Mouse (Mus musculus): ENCODE results near the gene Actr1a.

The Actr1a gene

GRCm38 (mm10) chr19:46399886-46400285 lies 4.3 kb upstream of the Actr1a start:
- DNase-seq (ENCODE audit: low spot score in 2 of 2), result no peak

GRCm38 (mm10) chr19:46399372-46399771 lies 3.8 kb upstream of the Actr1a start:
- no peak for DNase-seq (ENCODE audit: low spot score in 2 of 2)

- DNase-seq (ENCODE audit: low spot score in 2 of 2), result no peak
Observed at GRCm38 (mm10) chr19:46398401-46398800, 2.9 kb upstream of the Actr1a start.

GRCm38 (mm10) chr19:46397436-46398001 lies 2.0 kb upstream of the Actr1a start:
- no peak for DNase-seq (ENCODE audit: low spot score in 2 of 2)

GRCm38 (mm10) chr19:46396686-46397435 lies 1.3 kb upstream of the Actr1a start, which contains the start of gene Sufu:
Gene Sufu, plus strand, starts transcription at chr19:46396896.
- peak; percentile 96 to 97 for DNase-seq (ENCODE audit: low spot score in 2 of 2)

GRCm38 (mm10) chr19:46396109-46396508 lies 561 bp upstream of the Actr1a start:
- DNase-seq (ENCODE audit: low spot score in 2 of 2), result no peak

GRCm38 (mm10) chr19:46394712-46395108 lies 838 bp downstream of the Actr1a start:
- no peak for DNase-seq (ENCODE audit: low spot score in 2 of 2)

GRCm38 (mm10) chr19:46392018-46392417 lies 3.5 kb downstream of the Actr1a start:
- DNase-seq (ENCODE audit: low spot score in 2 of 2), result no peak

- no peak for DNase-seq (ENCODE audit: low spot score in 2 of 2)
Observed at GRCm38 (mm10) chr19:46389872-46390271, 5.7 kb downstream of the Actr1a start.

GRCm38 (mm10) chr19:46382275-46382674 lies 13.3 kb downstream of the Actr1a start:
- no peak for DNase-seq (ENCODE audit: low spot score in 2 of 2)

- no peak for DNase-seq (ENCODE audit: low spot score in 2 of 2)
Observed at GRCm38 (mm10) chr19:46375891-46376290, 19.7 kb downstream of the Actr1a start.

GRCm38 (mm10) chr19:46375489-46375888 lies 20.1 kb downstream of the Actr1a start:
- no peak for DNase-seq (ENCODE audit: low spot score in 2 of 2)

GRCm38 (mm10) chr19:46374477-46375088 lies 21.0 kb downstream of the Actr1a start:
- no peak for DNase-seq (ENCODE audit: low spot score in 2 of 2)

GRCm38 (mm10) chr19:46369204-46369603 lies 26.3 kb downstream of the Actr1a start:
- DNase-seq (ENCODE audit: low spot score in 2 of 2), result peak; percentile 36 to 49

- no peak for DNase-seq (ENCODE audit: low spot score in 2 of 2)
Observed at GRCm38 (mm10) chr19:46367798-46368590, 27.6 kb downstream of the Actr1a start.

- DNase-seq (ENCODE audit: low spot score in 2 of 2), result no peak
Observed at GRCm38 (mm10) chr19:46363294-46364009, 32.1 kb downstream of the Actr1a start.

GRCm38 (mm10) chr19:46362104-46362503 lies 33.4 kb downstream of the Actr1a start:
- DNase-seq (ENCODE audit: low spot score in 2 of 2), result no peak

- DNase-seq (ENCODE audit: low spot score in 2 of 2), result no peak
Observed at GRCm38 (mm10) chr19:46358381-46358780, 37.2 kb downstream of the Actr1a start.

- no peak for DNase-seq (ENCODE audit: low spot score in 2 of 2)
Observed at GRCm38 (mm10) chr19:46357344-46358280, 37.9 kb downstream of the Actr1a start.

- peak; percentile 75 for DNase-seq (ENCODE audit: low spot score in 2 of 2)
Observed at GRCm38 (mm10) chr19:46356701-46357138, 38.8 kb downstream of the Actr1a start.

Data from urinary bladder, adult 18-20 months (tissue).